Mouse (Mus musculus) liver, postnatal 0 days (tissue): ENCODE measurements at regions not wholly inside any gene's neighbourhood (a gene's known extent, or its start where the extent isn't known, plus 50 kb on each side); places are given as distances from the start of the nearest gene placed in this dataset.

Experiments
- CTCF ChIP-seq: sonication (generic); IDR thresholded peaks from 2 replicates; pipeline ENCODE4 v1.5.1; 2016; ENCODE audit warnings: antibody characterized with exemption, low read depth
- EP300 ChIP-seq: IDR thresholded peaks from 2 replicates; pipeline ENCODE4 v1.6.1; 2016; ENCODE audit warnings: antibody characterized with exemption, low read depth, mild to moderate bottlenecking

- TF ChIP-seq CTCF (no peak), EP300 (no peak)
These were observed 278.5 kb downstream of the Car8 start for GRCm38 (mm10) chr4:7960335-7960734.
